Mouse (Mus musculus): ENCODE measurements around the gene Slc9a3r2. TPM values are rescaled to one million over a fixed set of nuclear protein-coding genes. Genes with fewer than 3 reads are reported as not detected.

The Slc9a3r2 gene
- polyA plus RNA-seq, 1 experiment from 2014 or later: 38.0 TPM

GRCm38 (mm10) chr17:24635024-24635423 is 15.1 kb downstream of the Slc9a3r2 start:
- WGBS: 73% methylated on average over 4 of the region's 4 CpGs
- H3K4me3 ChIP-seq (ENCODE audit: low read depth, low read length): no peak overlapping the region
- H3K9me3 ChIP-seq (ENCODE audit: control insufficient read depth, low read length): no peaks in the 10 kb centered on the region
- no peak overlapping the region for H3K4me2 ChIP-seq (replicated peaks; ENCODE audit: low read depth)
- TF ChIP-seq EP300 (optimal IDR thresholded peaks at IDR 0.05) (no peak), CTCF (IDR thresholded peaks at IDR 0.05; ENCODE audit: low read depth) (no peak)
- H3K27me3 ChIP-seq (ENCODE audit: control insufficient read depth, insufficient read depth, low read length): no peaks in the 10 kb centered on the region
- no peak overlapping the region for H3K9ac ChIP-seq (ENCODE audit: low read length)
- DNase-seq (ENCODE audit: low spot score) (no peak), ATAC-seq (ENCODE audit: low FRiP score, low TSS enrichment) (no peak)
- peaks cover 3% of the 10 kb centered on the region for H3K36me3 ChIP-seq (ENCODE audit: control insufficient read depth, insufficient read depth, low read length)
- peaks cover 3% of the 10 kb centered on the region; the same call in 1 of the 2 replicates for H3K4me1 ChIP-seq (replicated peaks; ENCODE audit: control insufficient read depth, insufficient read depth)
- H3K27ac ChIP-seq (replicated peaks): no peak overlapping the region

DNA sequence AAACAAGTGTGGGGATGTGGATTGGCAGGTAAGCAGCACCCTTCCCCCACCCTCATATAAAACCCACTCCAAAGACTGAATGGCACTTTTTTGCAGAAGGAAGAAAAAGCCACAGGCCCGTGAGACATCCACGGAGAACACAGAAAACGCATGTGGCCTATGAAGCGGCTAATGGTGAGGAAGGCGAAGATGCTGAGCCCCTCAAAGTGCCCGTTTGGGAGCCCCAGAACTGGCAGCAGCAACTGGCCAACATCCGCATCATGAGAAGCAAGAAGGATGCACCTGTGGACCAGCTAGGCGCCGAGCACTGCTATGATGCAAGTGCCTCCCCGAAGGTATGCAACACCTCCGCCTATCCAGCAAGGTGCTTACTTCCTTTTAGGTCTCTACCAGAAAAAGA is 16.3 kb downstream of the Slc9a3r2 start:
- no peak overlapping the region for H3K4me2 ChIP-seq (replicated peaks; ENCODE audit: low read depth)
- peaks cover 3% of the 10 kb centered on the region; the same call in 1 of the 2 replicates for H3K4me1 ChIP-seq (replicated peaks; ENCODE audit: control insufficient read depth, insufficient read depth)
- H3K27me3 ChIP-seq (ENCODE audit: control insufficient read depth, insufficient read depth, low read length): no peaks in the 10 kb centered on the region
- 92% methylated on average over 11 of the region's 11 CpGs for WGBS
- no peak overlapping the region for H3K4me3 ChIP-seq (ENCODE audit: low read depth, low read length)
- H3K9ac ChIP-seq (ENCODE audit: low read length): 0 out of 2 replicates have a peak overlapping the region, but pooled peaks have one; percentile 78
- peak overlapping the region; percentile 96 for H3K27ac ChIP-seq (replicated peaks)
- peaks cover 8% of the 10 kb centered on the region for H3K36me3 ChIP-seq (ENCODE audit: control insufficient read depth, insufficient read depth, low read length)
- H3K9me3 ChIP-seq (ENCODE audit: control insufficient read depth, low read length): no peaks in the 10 kb centered on the region
- DNase-seq (ENCODE audit: low spot score): no peak
- TF ChIP-seq CTCF (IDR thresholded peaks at IDR 0.05; ENCODE audit: low read depth): no peak
- no peak for TF ChIP-seq EP300 (optimal IDR thresholded peaks at IDR 0.05)
- ATAC-seq (ENCODE audit: low FRiP score, low TSS enrichment): no peak

DNA sequence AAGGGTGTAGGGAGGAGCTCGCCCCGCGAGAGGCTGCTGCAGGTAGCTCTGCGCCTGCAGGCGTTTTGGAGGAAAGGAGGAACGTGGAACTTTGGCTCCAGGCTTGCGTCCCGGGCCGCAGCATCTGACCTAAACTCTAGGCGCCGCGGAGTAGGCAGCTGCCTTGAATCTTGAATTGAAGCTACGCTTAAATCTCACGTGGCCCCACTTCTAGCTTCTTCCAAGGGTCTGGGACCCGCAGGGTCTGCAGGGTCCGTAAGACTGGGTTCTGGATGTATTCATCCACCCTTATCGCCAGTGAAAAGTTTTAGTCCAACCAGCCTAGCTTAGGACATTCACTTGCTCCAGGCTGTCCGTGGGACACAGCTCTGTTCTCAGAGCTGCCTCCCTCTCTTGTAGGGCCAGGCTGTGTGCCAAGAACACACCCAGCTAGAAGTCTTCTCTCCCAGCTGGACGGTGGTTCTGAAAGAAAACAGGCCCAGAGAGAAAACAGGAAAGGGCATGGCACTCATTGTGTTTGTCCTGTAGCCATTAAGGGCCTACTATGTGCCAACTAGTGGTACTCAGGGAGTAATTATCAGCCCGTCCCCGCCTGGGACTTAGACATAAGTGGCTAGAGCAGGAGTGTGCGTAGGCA is 17.2 kb downstream of the Slc9a3r2 start:
- H3K27ac ChIP-seq (replicated peaks): peak overlapping the region; percentile 96
- peak overlapping the region; percentile 68 for H3K4me3 ChIP-seq (ENCODE audit: low read depth, low read length)
- WGBS: 5% methylated on average over 21 of the region's 22 CpGs
- H3K9ac ChIP-seq (ENCODE audit: low read length): peak overlapping the region; percentile 78
- peak overlapping the region; percentile 89 for H3K4me2 ChIP-seq (replicated peaks; ENCODE audit: low read depth)
- H3K36me3 ChIP-seq (ENCODE audit: control insufficient read depth, insufficient read depth, low read length): peaks cover 8% of the 10 kb centered on the region; the same call in 1 of the 2 replicates
- H3K27me3 ChIP-seq (ENCODE audit: control insufficient read depth, insufficient read depth, low read length): no peaks in the 10 kb centered on the region
- peak; percentile 52 for ATAC-seq (ENCODE audit: low FRiP score, low TSS enrichment)
- H3K4me1 ChIP-seq (replicated peaks; ENCODE audit: control insufficient read depth, insufficient read depth): peaks cover 3% of the 10 kb centered on the region; the same call in 1 of the 2 replicates
- no peaks in the 10 kb centered on the region for H3K9me3 ChIP-seq (ENCODE audit: control insufficient read depth, low read length)
- DNase-seq (ENCODE audit: low spot score): peak; percentile 70
- TF ChIP-seq EP300 (optimal IDR thresholded peaks at IDR 0.05) (no peak), CTCF (IDR thresholded peaks at IDR 0.05; ENCODE audit: low read depth) (no peak)

DNA sequence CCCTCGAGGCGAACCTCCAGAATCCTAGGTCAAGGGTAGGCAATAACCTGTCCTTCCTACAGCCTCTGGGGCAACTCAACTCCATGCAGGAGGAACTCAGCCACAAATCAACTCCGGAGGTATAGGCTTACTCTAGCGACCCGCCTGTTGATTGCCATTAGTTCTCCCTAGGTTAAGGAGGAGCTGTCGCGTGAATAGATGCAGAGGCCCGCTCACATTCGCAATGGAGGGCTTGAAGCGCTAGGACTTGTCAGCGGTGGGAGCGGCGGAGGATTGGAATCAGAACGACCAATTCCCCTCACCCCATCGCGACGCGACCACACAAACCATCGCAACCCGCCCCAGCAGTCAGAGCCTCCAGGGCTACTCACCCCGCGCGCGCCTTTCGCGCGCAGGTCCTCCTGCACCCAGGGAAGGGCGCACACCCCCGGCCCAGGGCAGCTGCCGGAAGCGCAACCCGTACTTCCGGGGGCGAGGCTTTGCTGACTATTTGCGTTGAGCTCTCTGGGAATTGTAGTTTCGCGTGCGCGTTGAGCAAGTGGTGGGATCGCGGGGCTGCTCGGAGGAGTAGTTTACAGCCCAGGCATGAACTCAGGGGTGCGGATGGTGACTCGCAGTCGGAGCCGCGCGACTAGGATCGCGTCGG is 17.8 kb downstream of the Slc9a3r2 start, which contains the start of the genes Tsc2 and Nthl1:
TSS of gene Tsc2 (minus strand) at position 464 of the 646 bp plus-strand sequence.
TSS of gene Nthl1 (plus strand) at position 514 of the 646 bp plus-strand sequence.
- peak within 1 kb of the TSS; percentile 96 for H3K27ac ChIP-seq (replicated peaks)
- ATAC-seq (ENCODE audit: low FRiP score, low TSS enrichment) (peak; percentile 74), DNase-seq (ENCODE audit: low spot score) (peak; percentile 86)
- TF ChIP-seq CTCF (IDR thresholded peaks at IDR 0.05; ENCODE audit: low read depth) (0 out of 2 replicates have a peak, but pooled peaks have one; percentile 1), EP300 (optimal IDR thresholded peaks at IDR 0.05) (no peak)
- 1% methylated on average over 51 of the region's 51 CpGs for WGBS
- peak within 1 kb of the TSS; percentile 78 for H3K9ac ChIP-seq (ENCODE audit: low read length)
- peak within 1 kb of the TSS; percentile 89 for H3K4me2 ChIP-seq (replicated peaks; ENCODE audit: low read depth)
- peaks cover 3% of the 10 kb centered on the region; the same call in 1 of the 2 replicates for H3K4me1 ChIP-seq (replicated peaks; ENCODE audit: control insufficient read depth, insufficient read depth)
- no peaks in the 10 kb centered on the region for H3K27me3 ChIP-seq (ENCODE audit: control insufficient read depth, insufficient read depth, low read length)
- no peaks in the 10 kb centered on the region for H3K9me3 ChIP-seq (ENCODE audit: control insufficient read depth, low read length)
- H3K4me3 ChIP-seq (ENCODE audit: low read depth, low read length): peak within 1 kb of the TSS; percentile 68
- peaks cover 11% of the 10 kb centered on the region; the same call in 1 of the 2 replicates for H3K36me3 ChIP-seq (ENCODE audit: control insufficient read depth, insufficient read depth, low read length)

- Histone ChIP-seq H3K4me3 (ENCODE audit: low read depth, low read length) (no peak overlapping the region), H3K9ac (ENCODE audit: low read length) (no peak overlapping the region), H3K36me3 (ENCODE audit: control insufficient read depth, insufficient read depth, low read length) (peaks cover 17% of the 10 kb centered on the region; the same call in 1 of the 2 replicates), H3K27ac (replicated peaks) (no peak overlapping the region), H3K4me2 (replicated peaks; ENCODE audit: low read depth) (no peak overlapping the region), H3K4me1 (replicated peaks; ENCODE audit: control insufficient read depth, insufficient read depth) (peaks cover 3% of the 10 kb centered on the region; the same call in 1 of the 2 replicates), H3K27me3 (ENCODE audit: control insufficient read depth, insufficient read depth, low read length) (no peaks in the 10 kb centered on the region), H3K9me3 (ENCODE audit: control insufficient read depth, low read length) (no peaks in the 10 kb centered on the region)
- DNase-seq (ENCODE audit: low spot score) (no peak), ATAC-seq (ENCODE audit: low FRiP score, low TSS enrichment) (no peak)
- WGBS: 90% methylated on average over 14 of the region's 14 CpGs
- TF ChIP-seq CTCF (IDR thresholded peaks at IDR 0.05; ENCODE audit: low read depth) (0 out of 2 replicates have a peak, but pooled peaks have one; percentile 20), EP300 (optimal IDR thresholded peaks at IDR 0.05) (no peak)
Measured at GRCm38 (mm10) chr17:24630072-24630471, 20.1 kb downstream of the Slc9a3r2 start.

Data from stomach, postnatal 0 days (tissue).